Mouse (Mus musculus): ENCODE measurements around the gene Neurog1. TPM values are rescaled to one million over a fixed set of nuclear protein-coding genes. Genes with fewer than 3 reads are reported as not detected.

The Neurog1 gene
- polyA plus RNA-seq, 1 experiment = not detected

DNA sequence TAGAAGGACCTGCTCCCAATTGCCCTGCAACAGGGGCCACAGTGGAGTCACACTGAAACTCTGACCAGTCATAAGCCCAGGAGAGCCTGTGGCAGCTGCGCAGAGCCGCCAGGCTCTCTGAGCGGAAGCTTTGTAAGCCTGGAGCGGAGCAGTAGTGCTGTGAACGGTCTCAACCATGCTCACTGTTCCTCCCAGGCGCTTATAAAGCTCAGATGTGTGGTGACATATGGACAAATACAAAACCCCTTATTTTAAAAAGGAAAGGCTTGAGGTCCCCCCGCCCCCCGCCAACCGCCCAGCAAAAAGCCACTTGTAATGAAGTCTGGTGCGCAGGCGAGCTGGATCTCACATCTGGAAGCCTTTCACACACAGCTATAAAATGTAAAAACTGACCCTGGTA, 37.3 kb upstream of the Neurog1 start:
- no peaks in the 10 kb centered on the region for H3K4me1 ChIP-seq (ENCODE audit: control insufficient read depth, insufficient read depth, low read length)

DNA sequence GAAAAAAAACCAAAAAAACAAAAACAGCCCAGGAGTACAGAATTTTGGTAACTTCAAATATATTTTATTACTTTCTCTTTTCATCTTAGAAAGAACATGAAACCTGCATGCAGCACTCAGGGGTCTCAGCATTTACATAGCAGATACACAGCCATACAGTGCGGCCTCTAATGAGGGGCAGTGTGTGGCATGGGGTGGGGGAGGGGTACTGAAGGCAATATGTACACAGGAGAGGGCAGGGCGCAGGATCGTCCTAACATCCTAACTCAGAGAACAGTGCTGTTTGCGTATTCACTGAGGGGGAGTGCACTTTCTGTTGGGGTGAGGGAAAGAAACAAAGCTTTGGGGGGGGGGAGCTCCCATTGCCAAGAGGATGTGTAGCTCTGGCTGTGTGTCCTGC, 36.6 kb upstream of the Neurog1 start:
- H3K27me3 ChIP-seq (replicated peaks; ENCODE audit: control insufficient read depth, insufficient read depth, low read length) = no peaks in the 10 kb centered on the region
- no peak overlapping the region for H3K27ac ChIP-seq (ENCODE audit: insufficient read depth, low read depth, low read length)
- H3K4me1 ChIP-seq (ENCODE audit: control insufficient read depth, insufficient read depth, low read length) = no peaks in the 10 kb centered on the region
- no peak for DNase-seq
- 57% methylated on average over 4 of the region's 4 CpGs for WGBS
- no peaks in the 10 kb centered on the region for H3K36me3 ChIP-seq (ENCODE audit: control insufficient read depth, insufficient read depth, low read length)
- TF ChIP-seq CTCF (conservative IDR thresholded peaks at IDR 0.05; ENCODE audit: insufficient read depth, insufficient read length, low read depth, low read length) = no peak
- no peak for TF ChIP-seq POLR2A (IDR thresholded peaks at IDR 0.05; ENCODE audit: low read depth, low read length)
- H3K4me3 ChIP-seq (ENCODE audit: insufficient read depth, low read depth, low read length) = no peak overlapping the region

More for the DNA sequence above, 37.3 kb upstream of the Neurog1 start:
- Histone ChIP-seq H3K27ac (ENCODE audit: insufficient read depth, low read depth, low read length) (no peak overlapping the region), H3K4me3 (ENCODE audit: insufficient read depth, low read depth, low read length) (no peak overlapping the region), H3K27me3 (replicated peaks; ENCODE audit: control insufficient read depth, insufficient read depth, low read length) (no peaks in the 10 kb centered on the region), H3K36me3 (ENCODE audit: control insufficient read depth, insufficient read depth, low read length) (no peaks in the 10 kb centered on the region)
- 83% methylated on average over 11 of the region's 11 CpGs for WGBS
- no peak for DNase-seq
- no peak for TF ChIP-seq CTCF (conservative IDR thresholded peaks at IDR 0.05; ENCODE audit: insufficient read depth, insufficient read length, low read depth, low read length)
- TF ChIP-seq POLR2A (IDR thresholded peaks at IDR 0.05; ENCODE audit: low read depth, low read length) = no peak

DNA sequence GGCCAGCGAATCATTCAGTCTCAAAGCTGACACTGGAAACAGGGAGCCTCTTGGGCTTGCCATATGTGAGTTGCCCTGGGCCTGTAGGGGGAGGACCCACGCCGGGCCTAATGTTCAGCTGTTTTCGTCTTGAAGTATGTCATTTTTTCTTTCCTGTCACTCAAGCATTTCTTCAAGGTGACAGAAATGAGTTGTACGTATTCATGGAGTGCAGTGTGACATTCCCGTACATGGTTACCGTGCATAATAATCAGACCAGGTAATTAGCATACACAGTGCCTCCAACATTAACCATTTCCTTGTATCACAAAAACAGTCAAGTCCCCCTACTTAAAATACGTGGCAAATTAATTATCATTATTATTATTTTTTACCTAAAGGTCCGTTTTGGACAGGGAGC, 35.1 kb upstream of the Neurog1 start:
- TF ChIP-seq CTCF (conservative IDR thresholded peaks at IDR 0.05; ENCODE audit: insufficient read depth, insufficient read length, low read depth, low read length) (no peak), POLR2A (IDR thresholded peaks at IDR 0.05; ENCODE audit: low read depth, low read length) (no peak)
- Histone ChIP-seq H3K27ac (ENCODE audit: insufficient read depth, low read depth, low read length) (no peak overlapping the region), H3K36me3 (ENCODE audit: control insufficient read depth, insufficient read depth, low read length) (no peaks in the 10 kb centered on the region), H3K4me3 (ENCODE audit: insufficient read depth, low read depth, low read length) (no peak overlapping the region), H3K4me1 (ENCODE audit: control insufficient read depth, insufficient read depth, low read length) (no peaks in the 10 kb centered on the region), H3K27me3 (replicated peaks; ENCODE audit: control insufficient read depth, insufficient read depth, low read length) (no peaks in the 10 kb centered on the region)
- WGBS = 67% methylated on average over 9 of the region's 9 CpGs
- DNase-seq = no peak

DNA sequence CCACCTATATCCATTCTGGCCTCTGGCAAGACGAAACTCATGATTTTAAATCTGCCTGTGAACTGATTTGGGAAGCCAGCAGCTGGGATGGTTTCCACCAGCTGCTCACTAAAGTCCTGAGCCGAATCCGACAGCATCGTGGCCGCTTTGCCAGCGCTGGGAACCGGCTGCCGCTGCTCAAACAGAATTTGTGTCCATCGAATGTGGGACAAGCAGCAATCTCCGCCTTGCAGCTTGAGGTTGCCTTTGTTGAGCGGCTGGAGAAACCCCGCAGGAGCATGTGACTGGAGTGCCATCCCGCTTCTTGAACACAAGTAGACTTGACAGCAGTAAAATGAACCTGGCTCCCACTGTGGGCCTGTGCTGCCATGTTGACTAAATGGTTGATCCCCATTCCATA, 31.4 kb upstream of the Neurog1 start:
- Histone ChIP-seq H3K36me3 (ENCODE audit: control insufficient read depth, insufficient read depth, low read length) (no peaks in the 10 kb centered on the region), H3K27me3 (replicated peaks; ENCODE audit: control insufficient read depth, insufficient read depth, low read length) (no peaks in the 10 kb centered on the region), H3K4me1 (ENCODE audit: control insufficient read depth, insufficient read depth, low read length) (no peaks in the 10 kb centered on the region), H3K4me3 (ENCODE audit: insufficient read depth, low read depth, low read length) (no peak overlapping the region), H3K27ac (ENCODE audit: insufficient read depth, low read depth, low read length) (no peak overlapping the region)
- TF ChIP-seq CTCF (conservative IDR thresholded peaks at IDR 0.05; ENCODE audit: insufficient read depth, insufficient read length, low read depth, low read length) (no peak), POLR2A (IDR thresholded peaks at IDR 0.05; ENCODE audit: low read depth, low read length) (no peak)
- WGBS = 95% methylated on average over 13 of the region's 13 CpGs
- DNase-seq = no peak

DNA sequence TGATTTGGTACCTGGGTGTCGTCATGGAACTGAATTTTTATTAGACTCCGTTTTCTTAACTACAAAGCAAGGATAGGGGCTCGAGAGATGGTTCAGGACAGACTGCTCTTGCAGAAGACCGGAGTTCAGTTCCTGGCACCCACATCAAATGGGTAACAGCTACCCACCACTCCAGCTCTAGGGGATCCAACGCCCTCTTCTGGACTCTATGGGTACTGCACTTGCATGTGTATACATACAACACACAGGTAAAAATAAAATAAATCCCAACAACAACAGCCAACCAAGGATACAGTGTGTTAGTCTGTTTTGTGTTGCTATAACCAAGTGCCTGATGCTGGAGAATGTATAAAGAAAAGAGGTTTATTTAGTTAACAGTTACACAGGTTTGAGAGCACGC, 28.4 kb upstream of the Neurog1 start:
- no peak overlapping the region for H3K4me3 ChIP-seq (ENCODE audit: insufficient read depth, low read depth, low read length)
- H3K4me1 ChIP-seq (ENCODE audit: control insufficient read depth, insufficient read depth, low read length) = no peaks in the 10 kb centered on the region
- no peak overlapping the region for H3K27ac ChIP-seq (ENCODE audit: insufficient read depth, low read depth, low read length)
- H3K36me3 ChIP-seq (ENCODE audit: control insufficient read depth, insufficient read depth, low read length) = no peaks in the 10 kb centered on the region
- TF ChIP-seq POLR2A (IDR thresholded peaks at IDR 0.05; ENCODE audit: low read depth, low read length) (no peak), CTCF (conservative IDR thresholded peaks at IDR 0.05; ENCODE audit: insufficient read depth, insufficient read length, low read depth, low read length) (peak; percentile 17; the same call in 1 of the 2 replicates)
- WGBS = 81% methylated on average over 6 of the region's 6 CpGs
- DNase-seq = no peak
- no peaks in the 10 kb centered on the region for H3K27me3 ChIP-seq (replicated peaks; ENCODE audit: control insufficient read depth, insufficient read depth, low read length)

DNA sequence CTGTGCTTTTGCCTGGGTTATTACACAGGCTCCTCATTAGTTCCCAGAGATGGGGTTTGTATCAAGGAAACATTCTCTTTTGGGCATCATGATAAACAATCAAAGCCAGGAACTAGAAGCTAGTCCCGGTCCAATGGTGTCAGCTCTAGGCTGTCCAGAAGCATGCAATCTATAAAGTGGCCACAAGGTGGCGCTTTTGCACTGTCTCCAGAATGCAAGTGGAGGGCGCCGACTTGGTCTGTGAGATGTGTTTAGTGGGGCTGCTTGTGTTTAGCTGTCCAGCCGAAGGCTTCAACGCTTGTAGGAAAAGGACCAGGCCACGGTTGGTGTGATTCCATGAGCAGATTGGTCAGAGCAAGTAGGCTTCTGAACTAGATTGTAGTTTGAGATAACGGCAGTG, 27.5 kb upstream of the Neurog1 start:
- TF ChIP-seq POLR2A (IDR thresholded peaks at IDR 0.05; ENCODE audit: low read depth, low read length) (no peak), CTCF (conservative IDR thresholded peaks at IDR 0.05; ENCODE audit: insufficient read depth, insufficient read length, low read depth, low read length) (peak; percentile 86)
- 14% methylated on average over 8 of the region's 8 CpGs for WGBS
- peak; percentile 78 for DNase-seq
- Histone ChIP-seq H3K4me1 (ENCODE audit: control insufficient read depth, insufficient read depth, low read length) (no peaks in the 10 kb centered on the region), H3K4me3 (ENCODE audit: insufficient read depth, low read depth, low read length) (no peak overlapping the region), H3K27ac (ENCODE audit: insufficient read depth, low read depth, low read length) (no peak overlapping the region), H3K36me3 (ENCODE audit: control insufficient read depth, insufficient read depth, low read length) (no peaks in the 10 kb centered on the region), H3K27me3 (replicated peaks; ENCODE audit: control insufficient read depth, insufficient read depth, low read length) (no peaks in the 10 kb centered on the region)

DNA sequence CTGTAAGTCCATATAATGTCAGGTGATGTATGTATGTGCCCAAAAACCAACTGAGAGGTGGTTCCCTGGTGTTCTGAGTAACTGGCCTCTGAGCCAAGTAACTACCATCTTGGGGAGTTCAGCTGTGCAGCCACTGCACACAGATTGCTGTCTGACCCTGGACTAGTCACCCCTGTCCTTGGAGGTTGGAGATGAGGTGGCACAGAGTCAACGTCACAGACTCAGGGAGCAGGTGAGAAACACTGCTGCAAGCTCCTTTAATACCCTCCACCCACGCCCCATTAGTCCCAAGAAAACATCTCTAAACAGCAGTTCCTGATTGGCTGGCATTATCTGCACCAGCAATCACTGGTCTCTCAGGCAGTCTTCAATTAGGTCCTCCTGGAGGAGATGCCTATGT, 23.2 kb upstream of the Neurog1 start:
- DNase-seq = no peak
- WGBS = 35% methylated on average over 2 of the region's 2 CpGs
- H3K27me3 ChIP-seq (replicated peaks; ENCODE audit: control insufficient read depth, insufficient read depth, low read length) = no peaks in the 10 kb centered on the region
- H3K27ac ChIP-seq (ENCODE audit: insufficient read depth, low read depth, low read length) = no peak overlapping the region
- H3K36me3 ChIP-seq (ENCODE audit: control insufficient read depth, insufficient read depth, low read length) = no peaks in the 10 kb centered on the region
- no peak overlapping the region for H3K4me3 ChIP-seq (ENCODE audit: insufficient read depth, low read depth, low read length)
- no peaks in the 10 kb centered on the region for H3K4me1 ChIP-seq (ENCODE audit: control insufficient read depth, insufficient read depth, low read length)
- TF ChIP-seq CTCF (conservative IDR thresholded peaks at IDR 0.05; ENCODE audit: insufficient read depth, insufficient read length, low read depth, low read length) (no peak), POLR2A (IDR thresholded peaks at IDR 0.05; ENCODE audit: low read depth, low read length) (no peak)

DNA sequence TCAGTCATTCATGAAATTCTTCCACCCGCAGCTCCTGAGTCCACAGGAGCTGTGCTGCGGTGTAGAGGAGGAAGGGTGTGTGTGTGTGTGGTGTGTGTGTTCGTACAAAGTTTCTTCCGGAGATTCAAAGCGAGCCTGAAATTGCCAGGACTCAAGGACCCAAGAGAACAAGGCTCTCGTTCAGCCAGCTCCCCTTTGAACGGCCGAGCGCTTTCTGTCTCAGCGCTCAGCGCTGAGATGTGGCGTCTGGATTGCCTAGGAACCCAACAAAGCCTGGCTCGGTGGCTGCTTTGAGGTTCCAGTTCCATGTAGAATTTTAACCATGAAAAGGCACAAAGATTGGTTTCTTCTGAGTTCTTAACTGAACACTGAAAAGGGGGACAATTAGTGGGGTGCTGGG, 18.2 kb upstream of the Neurog1 start:
- H3K27ac ChIP-seq (ENCODE audit: insufficient read depth, low read depth, low read length) = no peak overlapping the region
- H3K27me3 ChIP-seq (replicated peaks; ENCODE audit: control insufficient read depth, insufficient read depth, low read length) = no peaks in the 10 kb centered on the region
- H3K4me3 ChIP-seq (ENCODE audit: insufficient read depth, low read depth, low read length) = no peak overlapping the region
- no peak for TF ChIP-seq CTCF (conservative IDR thresholded peaks at IDR 0.05; ENCODE audit: insufficient read depth, insufficient read length, low read depth, low read length)
- no peak for TF ChIP-seq POLR2A (IDR thresholded peaks at IDR 0.05; ENCODE audit: low read depth, low read length)
- no peaks in the 10 kb centered on the region for H3K4me1 ChIP-seq (ENCODE audit: control insufficient read depth, insufficient read depth, low read length)
- 49% methylated on average over 13 of the region's 13 CpGs for WGBS
- no peak for DNase-seq
- H3K36me3 ChIP-seq (ENCODE audit: control insufficient read depth, insufficient read depth, low read length) = no peaks in the 10 kb centered on the region
